Mouse (Mus musculus) kidney, adult 2 months (tissue): ENCODE results near the gene Tas2r118.

Source experiments
- CTCF ChIP-seq: fragments of 200-500 bp; conservative IDR thresholded peaks from 2 replicates; pipeline ENCODE4 v1.5.1; 2011; ENCODE audit warnings: low read depth, mild to moderate bottlenecking, control low read depth, low read length, moderate library complexity, mixed read lengths; ENCODE audit not compliant: insufficient read depth, insufficient read length
- POLR2A ChIP-seq: fragments of 200-500 bp; IDR thresholded peaks from one replicate; pipeline ENCODE4 v1.6.1; 2011; ENCODE audit warnings: low read depth, low read length, control low read depth

- no peak for TF ChIP-seq CTCF
- no peak for TF ChIP-seq POLR2A
Observed at GRCm38 (mm10) chr6:23936414-23936813, 33.4 kb downstream of the Tas2r118 start.
